Mouse (Mus musculus) forebrain, embryonic 12.5 days (tissue): ENCODE results near the gene Wdfy2. TPM values are rescaled to one million over a fixed set of nuclear protein-coding genes. Genes with fewer than 3 reads are reported as not detected.

Experiments
- ATAC-seq: fragments of 200-750 bp; cut with Nextera tagmentation; 2 replicates; pipeline ENCODE4 v1.8.0; 2017; ENCODE audit warnings: moderate TSS enrichment; ENCODE audit not compliant: low FRiP score
- H3K27ac ChIP-seq: fragments of 300-500 bp; sonication (generic); 2 replicates; pipeline ENCODE4 v1.5.1; 2016; ENCODE audit warnings: mild to moderate bottlenecking
- H3K27me3 ChIP-seq: fragments of 300-500 bp; sonication (generic); 2 replicates; pipeline ENCODE4 v1.6.1; 2016; ENCODE audit warnings: mild to moderate bottlenecking
- H3K36me3 ChIP-seq: fragments of 300-500 bp; sonication (generic); replicated peaks from 2 replicates; pipeline ENCODE4 v1.6.1; 2016; ENCODE audit warnings: mild to moderate bottlenecking
- H3K4me1 ChIP-seq: fragments of 300-500 bp; sonication (generic); 2 replicates; pipeline ENCODE4 v1.6.1; 2016
- H3K4me2 ChIP-seq: fragments of 300-500 bp; sonication (generic); 2 replicates; pipeline ENCODE4 v1.6.1; 2016; ENCODE audit warnings: mild to moderate bottlenecking, moderate library complexity
- H3K4me3 ChIP-seq: fragments of 300-500 bp; sonication (generic); replicated peaks from 2 replicates; pipeline ENCODE4 v1.5.1; 2016; ENCODE audit warnings: mild to moderate bottlenecking
- H3K9ac ChIP-seq: fragments of 300-500 bp; sonication (generic); 2 replicates; pipeline ENCODE4 v1.6.1; 2016; ENCODE audit warnings: mild to moderate bottlenecking
- H3K9me3 ChIP-seq: fragments of 300-500 bp; sonication (generic); 2 replicates; pipeline ENCODE4 v1.6.1; 2016
- WGBS: fragments of 180-500 bp; shearing (Covaris S2); methylation state at CpG from one replicate; pipeline ENCODE4 v1.1.7; 2016; 5-methylcytosine and 5-hydroxymethylcytosine counted together
- polyA plus RNA-seq: library from polyadenylated mRNA; unstranded; fragments of >200 nt; fragmentation: Nextera tagmentation; extraction: Ambion mirVana; gene quantifications from 2 replicates; pipeline ENCODE4 v1.2.1, GENCODE M21; 2016

Wdfy2 gene
- polyA plus RNA-seq, 1 experiment from 2014 or later: 15.1 TPM

- WGBS: 94% methylated on average over 7 of the region's 7 CpGs
- H3K4me1 ChIP-seq: peaks cover 30% of the 10 kb centered on the region
Measured at GRCm38 (mm10) chr14:62870238-62870638, 32.8 kb downstream of the Wdfy2 start.

GRCm38 (mm10) chr14:62871431-62871830, 34.0 kb downstream of the Wdfy2 start:
- no peak for ATAC-seq

More at GRCm38 (mm10) chr14:62870238-62870638, 32.8 kb downstream of the Wdfy2 start:
- H3K27me3 ChIP-seq: no peaks in the 10 kb centered on the region
- peaks cover 8% of the 10 kb centered on the region; the same call in 1 of the 2 replicates for H3K36me3 ChIP-seq
- H3K9me3 ChIP-seq: peaks cover 11% of the 10 kb centered on the region; the same call in 1 of the 2 replicates
- no peak overlapping the region for H3K9ac ChIP-seq
- no peak for ATAC-seq
- H3K4me2 ChIP-seq: no peak overlapping the region
- H3K27ac ChIP-seq: no peak overlapping the region
- H3K4me3 ChIP-seq: no peak overlapping the region

GRCm38 (mm10) chr14:62871932-62872331, 34.5 kb downstream of the Wdfy2 start:
- no peak for ATAC-seq
- Histone ChIP-seq H3K4me2 (no peak overlapping the region), H3K27me3 (no peaks in the 10 kb centered on the region), H3K27ac (no peak overlapping the region), H3K4me1 (peaks cover 28% of the 10 kb centered on the region), H3K4me3 (no peak overlapping the region), H3K9me3 (peaks cover 11% of the 10 kb centered on the region; the same call in 1 of the 2 replicates), H3K36me3 (peaks cover 8% of the 10 kb centered on the region; the same call in 1 of the 2 replicates), H3K9ac (no peak overlapping the region)
- WGBS: 88% methylated on average over 2 of the region's 2 CpGs

More at GRCm38 (mm10) chr14:62871431-62871830, 34.0 kb downstream of the Wdfy2 start:
- no peak overlapping the region for H3K9ac ChIP-seq
- H3K27me3 ChIP-seq: no peaks in the 10 kb centered on the region
- H3K27ac ChIP-seq: no peak overlapping the region
- peaks cover 8% of the 10 kb centered on the region; the same call in 1 of the 2 replicates for H3K36me3 ChIP-seq
- 93% methylated on average over 5 of the region's 5 CpGs for whole genome bisulfite sequencing
- H3K9me3 ChIP-seq: peaks cover 11% of the 10 kb centered on the region; the same call in 1 of the 2 replicates
- no peak overlapping the region for H3K4me2 ChIP-seq
- H3K4me1 ChIP-seq: peaks cover 28% of the 10 kb centered on the region
- no peak overlapping the region for H3K4me3 ChIP-seq

- peaks cover 11% of the 10 kb centered on the region; the same call in 1 of the 2 replicates for H3K9me3 ChIP-seq
- peaks cover 8% of the 10 kb centered on the region; the same call in 1 of the 2 replicates for H3K36me3 ChIP-seq
- H3K27me3 ChIP-seq: no peaks in the 10 kb centered on the region
- H3K27ac ChIP-seq: peak overlapping the region; percentile 75; the same call in 1 of the 2 replicates
- H3K9ac ChIP-seq: no peak overlapping the region
- peak; percentile 23; the same call in 1 of the 2 replicates for ATAC-seq
- H3K4me2 ChIP-seq: no peak overlapping the region
- WGBS: 12% methylated on average over 4 of the region's 4 CpGs
- no peak overlapping the region for H3K4me3 ChIP-seq
- H3K4me1 ChIP-seq: peaks cover 27% of the 10 kb centered on the region
Measured at GRCm38 (mm10) chr14:62873820-62874219, 36.3 kb downstream of the Wdfy2 start.

- H3K9ac ChIP-seq: no peak overlapping the region
- no peaks in the 10 kb centered on the region for H3K27me3 ChIP-seq
- H3K4me3 ChIP-seq: no peak overlapping the region
- ATAC-seq: peak; percentile 83
- H3K27ac ChIP-seq: peak overlapping the region; percentile 75
- H3K36me3 ChIP-seq: peaks cover 8% of the 10 kb centered on the region; the same call in 1 of the 2 replicates
- 11% methylated on average over 8 of the region's 8 CpGs for WGBS
- peaks cover 11% of the 10 kb centered on the region; the same call in 1 of the 2 replicates for H3K9me3 ChIP-seq
- H3K4me2 ChIP-seq: peak overlapping the region; percentile 29
- peaks cover 32% of the 10 kb centered on the region for H3K4me1 ChIP-seq
Measured at GRCm38 (mm10) chr14:62874348-62874747, 36.9 kb downstream of the Wdfy2 start.

- Histone ChIP-seq H3K27ac (no peak overlapping the region), H3K4me2 (no peak overlapping the region), H3K9me3 (no peaks in the 10 kb centered on the region), H3K27me3 (no peaks in the 10 kb centered on the region), H3K36me3 (no peaks in the 10 kb centered on the region), H3K4me3 (no peak overlapping the region), H3K4me1 (peaks cover 56% of the 10 kb centered on the region), H3K9ac (peak overlapping the region; percentile 29; the same call in 1 of the 2 replicates)
- 79% methylated on average over 6 of the region's 6 CpGs for WGBS
- no peak for ATAC-seq
Measured at GRCm38 (mm10) chr14:62878076-62878475, 40.6 kb downstream of the Wdfy2 start.

GRCm38 (mm10) chr14:62878634-62879430, 41.4 kb downstream of the Wdfy2 start:
- peaks cover 55% of the 10 kb centered on the region for H3K4me1 ChIP-seq
- H3K9ac ChIP-seq: no peak overlapping the region
- 67% methylated on average over 7 of the region's 7 CpGs for WGBS

GRCm38 (mm10) chr14:62879497-62879896, 42.0 kb downstream of the Wdfy2 start:
- ATAC-seq: peak; percentile 77
- H3K36me3 ChIP-seq: no peaks in the 10 kb centered on the region
- no peaks in the 10 kb centered on the region for H3K9me3 ChIP-seq
- H3K9ac ChIP-seq: no peak overlapping the region
- WGBS: 12% methylated on average over 5 of the region's 5 CpGs
- peaks cover 49% of the 10 kb centered on the region for H3K4me1 ChIP-seq
- peak overlapping the region; percentile 80 for H3K27ac ChIP-seq
- H3K4me2 ChIP-seq: peak overlapping the region; percentile 26
- no peak overlapping the region for H3K4me3 ChIP-seq
- H3K27me3 ChIP-seq: no peaks in the 10 kb centered on the region

More at GRCm38 (mm10) chr14:62878634-62879430, 41.4 kb downstream of the Wdfy2 start:
- Histone ChIP-seq H3K9me3 (no peaks in the 10 kb centered on the region), H3K27me3 (no peaks in the 10 kb centered on the region), H3K36me3 (no peaks in the 10 kb centered on the region), H3K4me3 (no peak overlapping the region), H3K27ac (peak overlapping the region; percentile 80; the same call in 1 of the 2 replicates), H3K4me2 (peak overlapping the region; percentile 26; the same call in 1 of the 2 replicates)
- no peak for ATAC-seq

- H3K4me1 ChIP-seq: peaks cover 42% of the 10 kb centered on the region
- no peaks in the 10 kb centered on the region for H3K27me3 ChIP-seq
- no peaks in the 10 kb centered on the region for H3K9me3 ChIP-seq
- ATAC-seq: peak; percentile 67
- H3K27ac ChIP-seq: peak overlapping the region; percentile 80
- no peak overlapping the region for H3K9ac ChIP-seq
- H3K4me2 ChIP-seq: peak overlapping the region; percentile 26
- H3K36me3 ChIP-seq: no peaks in the 10 kb centered on the region
- no peak overlapping the region for H3K4me3 ChIP-seq
- 38% methylated on average over 5 of the region's 5 CpGs for WGBS
Measured at GRCm38 (mm10) chr14:62880084-62880851, 42.8 kb downstream of the Wdfy2 start.

GRCm38 (mm10) chr14:62882061-62882614, 44.7 kb downstream of the Wdfy2 start:
- Histone ChIP-seq H3K36me3 (no peaks in the 10 kb centered on the region), H3K9me3 (no peaks in the 10 kb centered on the region), H3K27ac (no peak overlapping the region), H3K9ac (no peak overlapping the region), H3K4me3 (no peak overlapping the region), H3K27me3 (no peaks in the 10 kb centered on the region), H3K4me2 (no peak overlapping the region), H3K4me1 (peaks cover 42% of the 10 kb centered on the region)
- WGBS: 21% methylated on average over 4 of the region's 4 CpGs
- no peak for ATAC-seq

GRCm38 (mm10) chr14:62883551-62883950, 46.1 kb downstream of the Wdfy2 start:
- no peak overlapping the region for H3K4me2 ChIP-seq
- H3K4me3 ChIP-seq: no peak overlapping the region
- H3K27ac ChIP-seq: no peak overlapping the region
- ATAC-seq: no peak
- no peaks in the 10 kb centered on the region for H3K27me3 ChIP-seq
- H3K9me3 ChIP-seq: no peaks in the 10 kb centered on the region
- no peaks in the 10 kb centered on the region for H3K36me3 ChIP-seq
- WGBS: 45% methylated on average over 1 of the region's 1 CpGs
- H3K9ac ChIP-seq: no peak overlapping the region
- H3K4me1 ChIP-seq: peaks cover 32% of the 10 kb centered on the region

GRCm38 (mm10) chr14:62884171-62884570, 46.7 kb downstream of the Wdfy2 start:
- H3K4me3 ChIP-seq: no peak overlapping the region
- 73% methylated on average over 5 of the region's 5 CpGs for WGBS

More at GRCm38 (mm10) chr14:62884171-62884570, 46.7 kb downstream of the Wdfy2 start:
- Histone ChIP-seq H3K9ac (no peak overlapping the region), H3K27me3 (no peaks in the 10 kb centered on the region), H3K4me2 (no peak overlapping the region), H3K36me3 (no peaks in the 10 kb centered on the region), H3K27ac (no peak overlapping the region), H3K9me3 (no peaks in the 10 kb centered on the region), H3K4me1 (peaks cover 26% of the 10 kb centered on the region)
- no peak for ATAC-seq
